Mouse (Mus musculus) 416B (cell line): ENCODE data around the gene Aig1.

ENCODE experiments used
- DNase-seq: peaks from one replicate; pipeline ENCODE4 v3.0.0; 2011; ENCODE audit warnings: low read depth

Gene Aig1

GRCm38 (mm10) chr10:13849205-13849604, 19.6 kb downstream of the Aig1 start:
- no peak for DNase-seq

DNA sequence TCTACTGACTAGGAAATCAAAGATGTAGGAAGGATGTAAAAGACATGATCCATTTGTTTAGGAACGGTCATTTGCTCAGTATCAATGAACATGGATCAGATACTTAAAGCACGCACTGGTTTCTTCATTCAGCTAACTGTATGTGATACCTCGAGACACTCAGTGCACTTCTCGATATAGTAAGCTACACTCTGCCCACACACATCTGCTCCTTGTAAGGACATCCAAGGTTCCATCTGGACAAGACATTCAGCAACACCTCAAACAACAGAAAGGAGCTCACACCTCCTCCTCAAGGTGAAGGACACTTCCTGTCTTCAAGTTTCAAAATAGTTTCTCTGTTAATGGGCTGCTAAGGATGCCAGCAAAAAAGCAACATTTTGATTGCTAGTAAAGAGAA, 23.9 kb downstream of the Aig1 start:
- DNase-seq = no peak

DNA sequence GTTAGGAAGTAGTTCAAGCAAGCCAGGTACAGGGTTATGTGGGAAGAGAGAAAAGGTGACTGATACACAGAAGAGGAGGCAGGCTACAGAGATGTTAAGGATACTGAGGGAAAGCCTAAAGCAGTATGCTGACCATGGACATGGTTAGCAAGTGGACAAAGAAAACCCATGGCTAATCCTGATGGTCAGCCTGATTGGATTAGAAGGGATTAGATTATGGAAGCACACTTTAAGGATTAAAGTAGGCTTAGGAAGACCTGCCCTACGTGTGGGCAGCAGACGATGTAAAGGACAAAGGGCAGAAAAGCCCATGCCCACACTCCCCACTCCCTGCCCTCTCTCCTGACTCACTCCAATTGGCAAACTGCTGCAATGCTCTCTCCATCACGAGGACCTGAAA, 25.0 kb downstream of the Aig1 start:
- DNase-seq = no peak

DNA sequence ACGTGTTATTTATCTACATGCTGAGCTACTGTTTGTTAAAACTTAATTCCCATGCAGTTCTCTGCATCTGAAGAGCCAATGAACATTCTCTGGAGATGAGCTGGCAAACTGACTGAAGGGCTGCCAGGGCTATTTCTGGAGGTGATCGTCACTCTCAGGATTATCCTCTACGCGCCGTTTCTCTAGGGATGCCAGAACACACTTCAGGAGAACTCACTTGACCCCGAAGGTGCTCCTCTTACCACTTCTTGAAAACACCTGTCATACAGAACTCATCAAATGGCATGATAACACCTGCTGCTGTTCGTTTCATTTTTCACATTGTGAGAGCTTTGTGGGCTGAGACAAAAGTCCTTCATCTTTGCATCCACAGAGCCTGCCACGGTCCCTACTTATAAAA, 25.9 kb downstream of the Aig1 start:
- DNase-seq = no peak

- no peak for DNase-seq
These were observed 30.2 kb downstream of the Aig1 start for GRCm38 (mm10) chr10:13838511-13839126.

- peak; percentile 86 for DNase-seq
These were observed 30.9 kb downstream of the Aig1 start for GRCm38 (mm10) chr10:13837709-13838456.

- DNase-seq = no peak
These were observed 31.8 kb downstream of the Aig1 start for GRCm38 (mm10) chr10:13836956-13837355.

DNA sequence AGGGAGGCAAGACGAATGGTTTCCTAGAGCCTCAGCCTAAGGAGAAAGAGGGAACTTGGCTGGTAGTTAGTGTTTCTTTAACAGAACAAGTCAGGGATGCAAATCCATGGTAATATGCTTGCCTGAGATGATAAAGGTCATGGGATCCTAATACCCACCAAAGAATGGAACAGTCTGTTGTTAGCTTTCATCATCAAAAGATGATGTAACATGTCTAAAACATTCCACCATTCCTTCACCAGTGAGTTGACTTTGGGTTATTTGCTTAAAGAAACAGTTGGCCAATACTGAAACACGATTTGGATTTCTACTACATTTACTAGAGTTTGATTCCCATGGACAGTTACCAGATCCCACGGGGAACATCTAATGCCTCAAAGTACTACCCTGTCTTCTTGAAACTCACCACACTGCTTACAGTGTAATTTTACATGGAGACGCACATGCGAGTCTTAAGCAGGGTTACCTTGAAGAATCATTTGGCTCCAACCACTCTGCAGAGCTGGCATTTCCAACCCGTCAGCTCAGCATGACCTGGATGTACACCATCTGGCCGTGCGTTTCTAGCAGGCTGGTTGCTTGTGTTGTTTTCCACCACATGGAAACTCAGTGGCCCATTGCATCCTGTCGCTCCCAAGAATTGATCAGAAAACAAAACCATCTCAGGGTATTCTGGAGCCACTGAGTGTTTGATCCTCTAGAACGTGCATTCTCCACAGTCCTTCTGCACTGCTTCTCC, 32.9 kb downstream of the Aig1 start:
- no peak for DNase-seq

DNA sequence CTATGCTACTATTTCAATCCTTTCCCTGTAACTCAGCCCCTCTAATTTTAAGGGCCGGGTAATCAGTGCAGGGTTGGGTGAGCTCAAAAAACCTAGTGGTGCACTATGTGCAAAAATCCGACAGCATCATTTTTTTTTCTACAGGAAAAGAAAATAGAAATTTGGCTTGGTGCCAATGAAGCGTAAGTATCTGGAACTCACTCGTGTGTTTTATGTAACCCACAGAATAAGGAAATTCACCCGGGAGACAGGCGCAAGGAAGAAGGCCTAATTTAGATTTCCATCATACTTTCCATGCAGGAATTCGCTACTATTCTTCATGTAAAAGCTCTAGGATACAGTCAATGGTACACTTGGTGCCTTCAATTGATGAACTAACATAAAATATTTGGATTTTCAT, 34.7 kb downstream of the Aig1 start:
- DNase-seq = no peak

GRCm38 (mm10) chr10:13833066-13833566, 35.7 kb downstream of the Aig1 start:
- peak; percentile 39 for DNase-seq

GRCm38 (mm10) chr10:13832546-13833033, 36.2 kb downstream of the Aig1 start:
- DNase-seq = peak; percentile 60

DNA sequence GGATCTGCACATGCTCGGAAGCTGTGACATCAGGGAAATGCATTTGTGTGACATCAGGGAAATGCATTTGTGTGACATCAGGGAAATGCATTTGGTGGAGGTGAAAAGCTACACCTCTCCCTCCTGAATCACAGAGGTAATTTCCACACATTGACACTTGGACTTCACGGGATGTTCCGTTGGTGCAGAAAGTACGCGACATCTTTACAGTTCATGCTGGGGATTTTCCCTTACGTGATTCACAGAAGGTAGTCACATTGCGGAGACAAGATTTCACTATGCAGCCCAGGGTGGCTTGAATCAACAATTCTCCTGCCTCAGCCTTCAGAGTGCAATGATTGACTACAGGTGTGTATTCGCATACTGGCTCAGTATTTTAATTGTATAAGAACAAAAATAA, 41.6 kb downstream of the Aig1 start:
- no peak for DNase-seq

DNA sequence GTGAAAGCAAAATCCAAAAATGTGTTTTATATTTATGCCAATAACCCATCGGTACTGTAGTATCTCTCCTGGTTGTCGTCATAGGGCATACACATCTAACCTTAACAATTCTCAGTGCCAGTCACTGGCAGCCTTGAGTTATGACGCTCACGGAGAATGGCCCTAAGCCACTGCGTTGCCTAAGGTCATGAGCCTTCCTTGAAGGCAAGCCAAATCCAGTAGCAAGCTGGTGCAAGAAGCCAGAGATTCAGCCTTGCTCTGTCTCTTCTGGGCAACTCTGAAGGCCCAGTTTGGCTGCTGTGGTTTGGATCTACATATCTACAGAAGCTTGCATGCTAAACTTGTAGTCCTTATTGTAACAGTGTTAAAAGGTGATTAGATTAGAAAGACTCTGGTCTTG, 55.2 kb downstream of the Aig1 start:
- no peak for DNase-seq

DNA sequence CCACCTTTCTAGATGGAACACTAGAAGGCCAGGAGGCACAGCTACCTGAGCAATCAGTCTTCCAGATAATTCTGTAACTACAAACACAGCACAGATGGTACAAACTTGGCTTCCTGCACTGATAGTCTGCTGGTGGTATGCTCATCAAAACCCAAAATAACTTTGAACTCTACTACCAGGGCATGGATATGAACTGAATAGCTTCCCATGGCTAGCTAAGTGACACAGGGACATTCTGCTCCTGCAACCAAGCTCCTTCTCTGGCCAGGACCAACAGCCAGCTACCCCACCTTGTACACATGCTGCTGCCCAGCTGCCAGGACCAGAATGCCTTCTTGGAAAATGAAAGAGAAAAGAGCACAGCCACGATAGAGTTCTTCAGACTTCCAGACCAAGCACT, 60.5 kb downstream of the Aig1 start:
- no peak for DNase-seq

DNA sequence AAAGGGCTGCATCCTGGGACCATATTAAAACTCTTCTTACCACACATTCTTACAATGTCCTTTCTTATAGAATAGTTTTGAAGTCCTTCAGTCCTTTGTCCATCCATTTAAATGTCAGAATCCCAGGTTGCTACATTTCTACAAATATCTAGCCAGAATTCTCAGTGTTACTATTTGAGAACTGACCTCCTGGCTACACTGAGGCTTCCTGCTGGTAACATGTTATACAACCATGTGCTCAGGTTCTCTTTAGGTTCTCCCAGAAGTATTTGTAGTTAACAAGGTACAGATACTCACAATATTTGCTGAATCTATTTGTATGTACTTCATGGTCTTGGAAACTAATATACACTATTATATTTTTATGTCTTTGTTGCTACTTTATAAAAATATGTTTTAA, 62.0 kb downstream of the Aig1 start:
- no peak for DNase-seq

DNA sequence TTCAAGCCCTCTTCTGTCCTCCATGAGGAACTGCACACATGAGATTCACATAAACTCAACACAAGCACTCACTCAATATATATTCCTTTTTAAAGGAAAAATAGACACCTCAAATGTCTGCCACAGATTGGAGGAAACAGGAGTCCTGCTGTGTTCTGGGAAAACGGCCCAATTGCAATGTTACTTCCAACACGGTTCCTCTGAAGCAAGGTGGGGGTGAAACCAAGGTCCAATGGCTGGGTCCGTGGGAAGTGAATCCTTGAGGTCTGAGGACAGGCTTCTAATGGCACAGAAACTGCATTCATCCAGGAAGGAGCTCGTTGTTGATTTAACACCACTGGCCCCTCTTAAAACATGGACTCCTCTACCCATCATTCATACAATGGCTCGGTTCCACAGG, 67.5 kb downstream of the Aig1 start:
- no peak for DNase-seq

GRCm38 (mm10) chr10:13793458-13793857, 75.3 kb downstream of the Aig1 start:
- no peak for DNase-seq

DNA sequence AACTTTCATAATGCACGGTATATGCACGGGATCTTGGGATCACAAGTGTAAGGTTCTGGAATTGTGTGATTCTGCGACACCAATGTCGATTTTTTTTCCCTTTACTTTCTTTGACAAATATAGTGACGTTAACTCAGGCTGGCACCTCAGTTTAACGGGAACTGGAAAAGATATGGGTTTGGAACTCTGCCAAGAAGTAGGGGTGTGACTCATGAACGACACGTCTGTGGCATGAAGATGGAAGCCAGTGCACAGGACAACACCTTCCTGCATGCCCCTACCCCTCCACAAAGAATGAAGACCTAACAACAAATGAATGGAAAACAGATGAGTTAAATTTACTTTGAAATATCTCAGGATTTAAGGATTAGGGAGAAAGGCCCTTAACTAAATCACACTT, 76.0 kb downstream of the Aig1 start:
- DNase-seq = peak; percentile 90

DNA sequence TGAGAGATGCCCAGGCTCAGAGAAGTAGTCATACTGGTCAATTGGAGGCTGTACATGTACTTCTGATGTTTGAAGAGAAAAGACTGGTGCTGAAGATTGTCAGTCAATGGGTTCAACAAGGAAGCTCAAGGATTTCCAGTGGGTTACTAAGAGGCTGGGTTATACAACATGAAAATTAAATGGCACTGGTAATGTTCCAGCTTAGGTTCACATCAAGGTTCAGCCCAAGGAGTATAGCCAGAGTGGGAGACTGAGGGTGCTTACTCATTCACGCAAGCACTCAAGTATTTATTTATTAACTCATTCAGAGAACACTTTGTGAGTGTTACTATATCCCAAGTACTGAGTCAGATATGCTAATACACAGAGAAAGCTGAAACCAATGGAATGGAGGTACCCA, 79.2 kb downstream of the Aig1 start:
- no peak for DNase-seq

DNA sequence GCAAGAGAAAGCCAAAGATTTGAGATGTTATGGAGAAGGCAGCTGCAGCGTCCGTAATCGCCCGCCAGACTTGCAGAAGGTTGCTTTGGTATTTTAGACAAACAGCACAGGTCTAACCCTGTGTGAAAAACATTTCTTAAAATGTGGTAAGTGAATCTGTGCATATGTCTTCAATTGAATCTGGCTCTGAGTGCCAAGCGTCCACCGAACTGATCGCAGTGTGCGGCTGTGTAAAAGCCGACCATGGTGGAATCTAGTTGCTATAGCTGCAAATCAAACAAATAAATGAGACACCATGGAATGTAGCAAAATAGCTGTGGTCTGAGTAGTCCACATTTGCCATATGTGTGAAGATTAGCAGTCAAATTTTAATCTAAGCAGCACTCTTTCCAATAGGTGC, 80.7 kb downstream of the Aig1 start:
- DNase-seq = no peak

GRCm38 (mm10) chr10:13782774-13783173, 86.0 kb downstream of the Aig1 start:
- DNase-seq = no peak

DNA sequence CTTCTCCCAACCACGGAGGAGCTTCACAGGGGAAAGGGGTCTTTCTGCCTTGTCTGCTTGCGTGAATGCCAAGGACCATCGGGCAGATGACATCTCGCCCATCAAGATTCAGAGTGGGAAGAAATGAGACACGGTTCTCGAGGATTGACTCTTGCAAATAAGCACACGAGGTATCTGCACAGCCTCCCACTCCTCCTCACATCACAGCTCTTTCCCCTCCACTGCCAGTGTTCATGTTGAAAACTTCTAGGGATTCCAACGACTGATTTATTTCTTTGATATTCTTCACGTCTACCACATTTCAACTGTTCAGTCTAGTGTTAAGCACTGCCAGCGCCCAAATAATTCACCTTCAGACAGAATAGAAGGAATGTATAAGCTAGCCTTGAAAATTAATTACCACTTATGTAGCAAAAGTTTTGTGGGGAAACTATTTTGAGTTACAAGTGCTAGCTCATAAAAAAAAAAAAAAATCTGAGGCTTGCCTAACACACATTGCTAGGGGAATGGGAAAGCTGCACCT, 86.5 kb downstream of the Aig1 start:
- DNase-seq = no peak

DNA sequence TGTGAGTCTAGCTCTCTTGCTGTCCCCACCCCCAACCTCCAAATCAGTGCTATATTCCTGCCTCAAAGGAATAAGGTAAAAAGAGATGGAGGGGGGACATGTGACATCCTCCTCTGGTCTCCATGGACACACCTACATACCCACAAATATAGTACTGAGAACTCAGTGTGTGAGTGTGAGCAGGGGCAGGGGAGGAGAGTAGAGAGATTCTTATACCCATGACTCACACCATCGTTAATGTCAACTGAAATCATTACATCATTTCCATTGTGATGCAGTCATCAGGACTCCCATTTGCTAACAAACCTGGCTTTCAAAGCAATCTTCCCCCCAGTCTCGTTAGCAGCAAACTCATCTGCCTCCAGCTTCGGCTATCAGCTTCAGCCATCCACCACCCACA, 92.8 kb downstream of the Aig1 start:
- peak; percentile 49 for DNase-seq
